Mouse (Mus musculus) lung, postnatal 4 days (tissue): ENCODE measurements at regions not wholly inside any gene's neighbourhood (a gene's known extent, or its start where the extent isn't known, plus 50 kb on each side); places are given as distances from the start of the nearest gene placed in this dataset.

Experiments
- DNase-seq, 2 experiments: peaks; one replicate each; pipeline ENCODE4 v3.0.0; 2021

DNA sequence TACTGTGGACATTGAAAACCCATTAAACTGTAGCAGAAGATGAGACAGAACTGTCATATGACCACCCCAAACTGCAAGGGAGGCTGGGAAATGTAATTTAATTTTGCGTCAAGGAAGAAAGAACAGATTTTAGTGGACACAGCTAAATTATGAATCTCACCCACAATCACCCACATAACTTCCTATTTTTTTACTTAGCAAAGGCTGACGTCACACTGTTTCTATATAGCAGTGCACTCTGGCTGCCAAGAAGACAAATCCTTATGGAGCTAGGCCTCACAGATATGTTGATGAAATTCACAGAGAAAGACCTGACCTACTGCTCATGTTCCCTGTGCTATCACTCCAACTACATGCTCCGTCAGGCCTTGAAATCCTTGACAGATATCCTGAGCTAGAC, 118.5 kb upstream of the Lmo4 start:
- no peak for DNase-seq

DNA sequence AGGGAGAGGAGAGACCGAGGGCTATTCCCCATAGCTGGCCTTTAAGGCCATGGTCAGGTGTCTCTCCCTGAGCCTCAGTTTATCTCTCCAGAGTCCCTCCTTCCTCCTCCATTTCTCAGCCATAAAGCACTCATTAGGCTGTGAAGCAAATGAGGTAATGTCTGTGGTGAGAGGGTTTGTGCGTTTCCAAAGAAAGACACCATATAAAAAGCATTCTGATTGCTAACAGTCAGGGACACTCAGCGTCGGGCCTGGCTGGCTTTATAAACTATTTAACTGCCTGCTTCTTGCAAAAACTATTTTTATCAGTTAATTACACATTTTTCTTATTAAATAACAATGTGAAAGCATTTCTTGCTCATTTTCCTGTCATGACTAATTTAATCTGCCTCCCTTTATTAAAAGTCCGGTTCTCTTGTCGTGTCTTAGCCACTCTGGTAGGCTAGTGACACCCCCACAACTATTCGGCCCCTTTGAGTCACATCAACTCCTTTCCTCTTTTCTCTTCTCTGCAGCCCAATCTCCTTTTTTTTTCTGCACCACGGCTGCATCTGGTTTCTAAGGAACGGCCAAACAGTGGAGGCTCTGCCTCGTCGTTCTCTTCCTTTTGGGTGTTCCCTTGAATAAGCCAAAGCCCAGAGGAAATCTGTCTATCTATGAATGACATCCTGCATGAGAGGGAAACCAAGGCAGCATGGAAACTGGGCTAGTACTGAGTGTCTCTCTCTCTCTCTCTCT, 114.6 kb upstream of the Lmo4 start:
- DNase-seq = no peak

- no peak for DNase-seq
Observed at GRCm38 (mm10) chr3:144318761-144319467, 113.9 kb upstream of the Lmo4 start.

DNA sequence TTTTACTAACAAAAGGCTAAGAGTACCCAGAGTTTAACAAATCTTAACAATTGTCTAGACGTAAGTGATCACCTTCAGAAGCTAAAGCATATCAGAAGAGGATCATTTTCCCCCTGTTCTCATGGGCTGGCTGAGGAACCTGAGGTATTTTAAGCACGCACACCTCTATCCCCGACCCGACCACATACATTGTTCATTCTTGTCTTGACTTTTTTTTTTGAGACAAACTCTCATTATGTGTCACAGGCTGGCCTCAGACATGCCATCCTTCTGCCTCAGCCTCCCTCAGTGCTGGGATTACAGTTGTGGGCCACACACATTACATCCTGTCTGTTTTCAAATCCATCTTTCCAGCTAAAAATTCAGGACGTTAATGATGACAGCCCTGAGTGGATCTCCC, 105.7 kb upstream of the Lmo4 start:
- no peak for DNase-seq

GRCm38 (mm10) chr3:144308616-144309015, 103.6 kb upstream of the Lmo4 start:
- no peak for DNase-seq

- DNase-seq = no peak
Observed at GRCm38 (mm10) chr3:144307557-144307956, 102.5 kb upstream of the Lmo4 start.

GRCm38 (mm10) chr3:144305456-144305855, 100.4 kb upstream of the Lmo4 start:
- DNase-seq = no peak

DNA sequence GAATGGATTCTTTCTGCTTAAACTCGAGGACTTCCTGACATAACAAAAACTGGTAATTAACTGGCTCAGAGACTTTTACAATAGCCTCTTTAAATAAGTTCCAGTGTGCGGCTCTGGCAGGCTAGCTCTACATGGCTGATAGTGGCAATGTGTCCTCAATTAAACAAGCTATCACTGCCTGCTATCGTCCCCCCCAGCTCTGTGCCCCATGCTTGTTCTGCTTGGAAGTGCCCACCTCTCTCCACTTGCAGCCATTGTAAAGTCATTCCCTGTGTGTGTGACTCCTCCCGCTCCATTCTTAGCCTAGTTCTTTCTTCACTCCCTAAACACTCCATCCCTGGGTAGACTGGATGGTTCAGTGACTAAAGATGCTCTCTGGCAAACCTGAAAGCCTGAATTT, 99.9 kb upstream of the Lmo4 start:
- no peak for DNase-seq

GRCm38 (mm10) chr3:144302626-144303025, 97.6 kb upstream of the Lmo4 start:
- DNase-seq = no peak

DNA sequence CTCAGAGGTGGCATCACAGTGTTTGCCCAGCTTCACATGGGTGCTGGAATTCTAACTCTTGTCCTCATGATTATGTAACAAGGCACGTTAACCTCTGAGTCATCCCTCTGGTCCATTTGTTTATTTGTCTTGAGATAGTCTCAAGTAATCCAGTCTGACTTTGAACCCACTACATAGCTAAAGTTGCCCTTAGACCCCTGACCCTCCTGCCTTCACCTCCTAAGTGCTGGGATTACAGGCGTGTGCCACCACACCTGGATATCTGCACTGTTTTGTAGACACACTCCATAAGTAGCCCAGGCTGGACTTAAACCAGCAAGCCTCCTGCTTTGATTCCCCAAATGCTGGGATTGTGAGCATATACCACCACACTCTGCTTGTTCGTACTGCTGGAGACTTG, 96.0 kb upstream of the Lmo4 start:
- DNase-seq = no peak

GRCm38 (mm10) chr3:144299239-144299638, 94.2 kb upstream of the Lmo4 start:
- DNase-seq = no peak

DNA sequence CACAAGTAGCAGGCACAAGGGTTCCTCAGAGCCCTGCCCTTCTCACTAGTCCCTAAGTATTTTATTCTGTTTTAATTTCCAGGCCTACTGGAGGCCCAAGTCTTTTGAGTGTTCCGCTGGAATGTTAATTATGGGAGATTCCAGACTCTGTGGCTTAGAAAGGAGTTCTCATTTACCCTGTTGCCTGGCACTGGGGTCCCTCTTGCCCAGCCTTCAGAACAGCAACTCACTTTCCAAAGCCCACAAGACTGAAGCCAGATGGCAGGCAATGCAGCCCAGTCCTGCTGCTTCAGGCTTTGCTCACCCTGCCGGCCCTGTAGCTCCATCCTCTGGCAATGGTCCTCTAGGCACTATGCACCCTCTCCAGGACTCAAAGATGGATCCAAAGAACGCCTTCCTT, 84.5 kb upstream of the Lmo4 start:
- no peak for DNase-seq

DNA sequence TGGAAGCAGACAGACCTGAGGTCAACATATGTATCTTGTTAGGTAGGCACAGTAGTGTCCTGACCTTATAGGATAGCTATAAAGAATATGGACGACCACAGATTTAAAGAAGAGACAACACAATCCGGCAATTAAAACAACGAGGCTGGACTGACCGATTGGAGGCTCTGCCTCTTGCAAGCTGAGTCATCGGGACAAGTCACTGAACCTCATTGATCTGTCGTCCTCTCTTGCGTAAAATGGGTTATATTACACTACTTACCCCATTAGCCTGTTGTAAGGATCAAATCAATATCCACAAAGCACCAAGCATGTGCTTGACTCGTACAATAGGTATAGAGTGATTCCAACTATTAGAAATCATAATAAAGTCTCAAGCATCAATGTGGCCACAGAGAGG, 81.1 kb upstream of the Lmo4 start:
- DNase-seq = no peak

- no peak for DNase-seq
Observed at GRCm38 (mm10) chr3:144284326-144284725, 79.3 kb upstream of the Lmo4 start.

DNA sequence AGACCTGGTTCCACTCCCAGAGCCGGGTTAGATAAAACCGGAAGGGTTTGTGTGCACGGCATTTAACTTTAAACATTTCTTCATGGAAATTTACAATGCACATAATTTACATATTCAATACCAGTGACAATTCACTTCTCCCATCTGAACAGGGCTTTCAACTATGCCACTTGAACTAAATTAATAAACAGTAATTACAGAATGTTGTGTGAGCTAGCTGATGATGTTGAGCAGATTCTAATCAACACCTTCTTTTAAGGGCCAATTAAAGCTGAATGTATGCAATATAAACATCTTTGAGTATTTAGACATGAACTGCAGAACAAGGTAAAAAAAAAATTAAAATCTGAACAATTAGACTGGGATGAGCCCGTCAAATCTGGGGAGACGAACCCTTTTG, 68.1 kb upstream of the Lmo4 start:
- DNase-seq = no peak

DNA sequence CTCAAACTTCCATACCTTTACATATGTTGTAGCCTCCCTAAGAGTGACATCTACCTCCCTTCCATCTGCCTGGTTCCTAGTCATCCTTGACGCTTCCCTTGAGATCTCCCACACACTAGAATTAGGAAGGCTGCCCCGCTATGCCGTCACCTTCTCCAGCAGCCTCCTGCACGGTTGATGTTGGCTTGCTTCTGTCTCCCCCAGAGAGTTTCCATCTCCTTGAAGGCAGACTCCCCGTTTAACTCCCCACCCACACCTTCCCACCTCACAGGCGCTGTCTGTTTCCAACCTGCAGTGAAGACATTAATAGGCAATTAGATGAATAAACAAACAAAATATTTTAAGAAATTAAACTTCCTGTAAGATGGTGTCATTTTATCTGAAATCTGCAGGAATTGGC, 65.2 kb upstream of the Lmo4 start:
- DNase-seq = no peak

GRCm38 (mm10) chr3:144264554-144264953, 59.5 kb upstream of the Lmo4 start:
- peak; percentile 36 to 43 for DNase-seq

DNA sequence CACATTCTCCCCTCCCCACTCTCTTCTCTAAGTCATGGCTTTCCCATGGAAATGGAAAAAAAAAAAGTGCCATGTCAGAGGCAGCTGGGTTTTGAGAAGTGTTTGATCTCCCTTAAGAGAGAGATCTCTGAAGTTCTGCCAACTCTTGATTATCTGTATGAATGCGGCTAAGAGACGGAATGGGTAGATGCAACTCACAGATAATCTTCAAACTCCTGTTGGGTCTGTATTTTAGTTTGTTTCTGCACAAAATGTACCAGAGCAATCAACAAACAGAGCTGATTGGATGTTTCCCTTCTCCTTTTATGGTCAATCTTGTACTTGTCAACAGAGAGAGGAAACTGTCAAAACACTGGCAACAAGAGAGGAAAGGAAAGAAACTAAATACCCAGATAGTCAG, 55.9 kb upstream of the Lmo4 start:
- no peak for DNase-seq

DNA sequence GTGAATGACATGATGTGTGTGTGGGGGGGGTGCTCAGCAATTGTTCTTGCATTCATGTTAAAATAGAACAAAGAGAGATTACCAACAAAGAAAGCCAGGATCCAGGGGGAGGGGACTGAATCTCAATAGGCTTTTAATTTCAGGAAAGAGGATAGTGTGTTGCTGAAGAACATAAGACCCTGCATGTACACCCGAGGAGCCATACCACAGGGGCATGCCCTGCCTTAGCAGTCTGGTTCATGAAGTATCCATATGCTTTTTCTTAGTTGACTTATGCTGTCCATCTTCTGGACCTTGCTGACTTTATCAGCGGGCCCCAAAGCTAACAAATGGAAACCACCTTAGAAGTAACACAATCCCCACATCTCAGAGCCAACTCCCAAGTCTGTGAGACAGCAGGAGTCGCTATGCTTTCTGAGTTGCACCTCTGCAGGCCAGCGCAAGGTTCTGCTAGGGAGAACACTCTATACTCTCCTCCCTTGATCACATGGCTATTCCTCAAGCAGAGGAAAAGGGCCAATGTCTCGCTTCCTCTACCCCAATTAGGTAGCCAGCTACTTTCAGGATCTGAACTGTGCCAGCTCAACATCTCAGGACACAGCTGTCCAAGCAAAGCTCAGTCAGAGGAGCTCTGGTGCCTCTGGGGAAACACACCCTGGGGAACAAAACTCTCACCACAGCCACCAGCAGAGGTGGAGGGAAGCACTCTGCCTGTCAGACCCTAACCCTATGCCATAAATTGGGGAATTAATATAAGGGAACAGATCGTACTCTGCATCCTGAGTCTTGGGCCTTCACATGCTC, 52.9 kb upstream of the Lmo4 start:
- DNase-seq = no peak

- DNase-seq = no peak
Observed at GRCm38 (mm10) chr3:144257196-144257595, 52.2 kb upstream of the Lmo4 start.

DNA sequence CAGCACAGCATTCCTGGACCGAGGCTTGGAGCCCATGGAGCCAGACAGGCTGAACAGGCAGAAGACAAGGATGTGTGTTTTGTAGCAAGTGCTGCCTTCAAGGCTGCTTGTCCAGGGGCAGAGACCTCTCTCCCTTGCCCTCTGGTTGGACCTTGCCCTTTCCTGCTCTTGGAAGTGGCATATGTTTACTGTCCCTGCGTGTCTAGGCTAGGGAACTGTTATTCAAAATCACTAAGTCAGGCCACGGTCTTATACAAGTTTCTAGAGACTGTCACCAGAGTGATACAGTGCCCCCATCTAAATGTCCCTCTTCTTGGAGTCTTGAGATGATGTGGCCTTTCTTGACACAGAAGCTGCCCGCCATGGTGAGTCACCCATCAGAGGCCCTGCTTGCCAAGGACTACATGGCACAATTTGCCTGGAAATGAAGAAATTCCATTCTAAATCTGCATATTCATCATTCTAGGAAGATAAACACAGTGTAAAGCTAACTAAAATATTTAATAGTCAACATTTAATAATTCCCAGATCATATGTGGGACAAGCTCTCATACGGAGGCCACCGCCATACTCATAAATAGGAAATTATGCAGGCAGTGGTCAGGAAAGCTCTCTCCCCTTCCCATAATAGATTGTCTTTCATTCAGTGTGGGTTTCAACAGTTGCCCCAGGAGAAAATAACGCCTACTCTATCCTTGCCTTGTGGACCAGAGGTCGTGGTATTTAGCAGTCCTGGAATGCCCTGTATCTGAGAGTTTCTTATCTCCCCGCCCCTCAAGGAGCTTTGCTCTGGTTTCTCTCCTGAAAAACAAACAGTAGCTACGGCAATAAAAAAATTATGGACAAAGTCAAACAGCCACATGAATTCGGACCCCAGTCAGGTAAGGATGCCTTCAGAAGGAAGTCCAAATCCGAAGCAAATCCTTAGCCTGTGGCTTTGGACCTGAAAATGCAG, 50.9 kb upstream of the Lmo4 start:
- DNase-seq = no peak
